Mouse (Mus musculus): Measurements from ENCODE around the gene Son.

DNA sequence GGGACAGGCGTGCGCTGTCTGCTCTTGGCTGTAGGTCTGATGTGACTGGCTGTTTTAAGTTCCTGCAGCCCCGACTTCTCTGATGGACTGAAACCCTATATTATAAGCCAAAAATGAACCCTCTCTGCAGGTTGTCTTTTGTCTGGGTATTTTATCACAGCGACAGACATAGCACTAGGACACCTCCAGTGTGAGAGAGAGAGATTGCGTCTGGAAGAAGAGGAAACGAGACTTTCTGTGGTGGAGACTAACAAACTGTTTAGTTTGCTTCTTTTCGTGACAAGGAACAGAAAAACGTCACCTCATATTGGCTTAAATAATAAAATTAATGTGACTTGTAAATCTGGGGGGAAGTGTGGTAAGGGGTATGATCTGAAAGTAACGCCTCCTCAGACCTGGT is 45.6 kb upstream of the Son start:
- TF ChIP-seq POLR2A (IDR thresholded peaks at IDR 0.05; ENCODE audit: insufficient read depth, low read length) (no peak), CTCF (IDR thresholded peaks at IDR 0.05; ENCODE audit: low read depth, low read length) (no peak), EP300 (IDR thresholded peaks at IDR 0.05; ENCODE audit: insufficient read depth, low read depth, low read length) (no peak)
